Mouse (Mus musculus): ENCODE measurements at regions not wholly inside any gene's neighbourhood (a gene's known extent, or its start where the extent isn't known, plus 50 kb on each side); places are given as distances from the start of the nearest gene placed in this dataset.

GRCm38 (mm10) chr7:133290471-133290870 lies 166.3 kb upstream of the Ctbp2 start:
- ATAC-seq (ENCODE audit: low FRiP score, low read depth) = no peak
- H3K4me1 ChIP-seq (ENCODE audit: control insufficient read depth, insufficient read depth, low read length) = no peaks in the 10 kb centered on the region
- H3K9ac ChIP-seq (ENCODE audit: low read depth, low read length, severe bottlenecking) = no peak overlapping the region
- H3K36me3 ChIP-seq (ENCODE audit: control insufficient read depth, insufficient read depth, low read length) = no peaks in the 10 kb centered on the region
- no peak overlapping the region for H3K27ac ChIP-seq (replicated peaks; ENCODE audit: low read depth, low read length)
- no peak for TF ChIP-seq POLR2A (IDR thresholded peaks at IDR 0.05; ENCODE audit: borderline replicate concordance, extremely low read depth, insufficient read depth, insufficient read length)
- no peak overlapping the region for H3K4me2 ChIP-seq (replicated peaks; ENCODE audit: low read depth, low read length, severe bottlenecking)
- DNase-seq (ENCODE audit: low spot score) = no peak
- 92% methylated on average over 3 of the region's 3 CpGs for WGBS
- H3K27me3 ChIP-seq (ENCODE audit: control insufficient read depth, insufficient read depth, low read length) = no peaks in the 10 kb centered on the region
- no peak overlapping the region for H3K4me3 ChIP-seq (replicated peaks; ENCODE audit: low read length)
- H3K9me3 ChIP-seq (ENCODE audit: control insufficient read depth, low read length) = no peaks in the 10 kb centered on the region

- H3K4me3 ChIP-seq (replicated peaks; ENCODE audit: low read length) = no peak overlapping the region
- DNase-seq (ENCODE audit: low spot score) (no peak), ATAC-seq (ENCODE audit: low FRiP score, low read depth) (no peak)
Observed at GRCm38 (mm10) chr7:133288236-133288635, 164.1 kb upstream of the Ctbp2 start.

GRCm38 (mm10) chr7:133286836-133287235 lies 162.7 kb upstream of the Ctbp2 start:
- Histone ChIP-seq H3K4me3 (replicated peaks; ENCODE audit: low read length) (no peak overlapping the region), H3K9me3 (ENCODE audit: control insufficient read depth, low read length) (no peaks in the 10 kb centered on the region), H3K4me2 (replicated peaks; ENCODE audit: low read depth, low read length, severe bottlenecking) (no peak overlapping the region), H3K27me3 (ENCODE audit: control insufficient read depth, insufficient read depth, low read length) (no peaks in the 10 kb centered on the region), H3K4me1 (ENCODE audit: control insufficient read depth, insufficient read depth, low read length) (no peaks in the 10 kb centered on the region), H3K27ac (replicated peaks; ENCODE audit: low read depth, low read length) (no peak overlapping the region), H3K36me3 (ENCODE audit: control insufficient read depth, insufficient read depth, low read length) (no peaks in the 10 kb centered on the region), H3K9ac (ENCODE audit: low read depth, low read length, severe bottlenecking) (no peak overlapping the region)
- DNase-seq (ENCODE audit: low spot score) = no peak
- ATAC-seq (ENCODE audit: low FRiP score, low read depth) = no peak
- TF ChIP-seq POLR2A (IDR thresholded peaks at IDR 0.05; ENCODE audit: borderline replicate concordance, extremely low read depth, insufficient read depth, insufficient read length) = no peak
- WGBS = 81% methylated on average over 7 of the region's 7 CpGs

More at GRCm38 (mm10) chr7:133288236-133288635, 164.1 kb upstream of the Ctbp2 start:
- Histone ChIP-seq H3K36me3 (ENCODE audit: control insufficient read depth, insufficient read depth, low read length) (no peaks in the 10 kb centered on the region), H3K27me3 (ENCODE audit: control insufficient read depth, insufficient read depth, low read length) (no peaks in the 10 kb centered on the region), H3K4me1 (ENCODE audit: control insufficient read depth, insufficient read depth, low read length) (no peaks in the 10 kb centered on the region), H3K4me2 (replicated peaks; ENCODE audit: low read depth, low read length, severe bottlenecking) (no peak overlapping the region), H3K9ac (ENCODE audit: low read depth, low read length, severe bottlenecking) (no peak overlapping the region), H3K9me3 (ENCODE audit: control insufficient read depth, low read length) (no peaks in the 10 kb centered on the region), H3K27ac (replicated peaks; ENCODE audit: low read depth, low read length) (no peak overlapping the region)
- WGBS = 69% methylated on average over 3 of the region's 3 CpGs
- TF ChIP-seq POLR2A (IDR thresholded peaks at IDR 0.05; ENCODE audit: borderline replicate concordance, extremely low read depth, insufficient read depth, insufficient read length) = no peak

- WGBS = 83% methylated on average over 5 of the region's 5 CpGs
- H3K9ac ChIP-seq (ENCODE audit: low read depth, low read length, severe bottlenecking) = no peak overlapping the region
- no peak for TF ChIP-seq POLR2A (IDR thresholded peaks at IDR 0.05; ENCODE audit: borderline replicate concordance, extremely low read depth, insufficient read depth, insufficient read length)
- DNase-seq (ENCODE audit: low spot score) (no peak), ATAC-seq (ENCODE audit: low FRiP score, low read depth) (no peak)
- no peak overlapping the region for H3K4me2 ChIP-seq (replicated peaks; ENCODE audit: low read depth, low read length, severe bottlenecking)
- H3K4me3 ChIP-seq (replicated peaks; ENCODE audit: low read length) = no peak overlapping the region
- no peak overlapping the region for H3K27ac ChIP-seq (replicated peaks; ENCODE audit: low read depth, low read length)
- H3K36me3 ChIP-seq (ENCODE audit: control insufficient read depth, insufficient read depth, low read length) = no peaks in the 10 kb centered on the region
- no peaks in the 10 kb centered on the region for H3K9me3 ChIP-seq (ENCODE audit: control insufficient read depth, low read length)
- H3K27me3 ChIP-seq (ENCODE audit: control insufficient read depth, insufficient read depth, low read length) = no peaks in the 10 kb centered on the region
- no peaks in the 10 kb centered on the region for H3K4me1 ChIP-seq (ENCODE audit: control insufficient read depth, insufficient read depth, low read length)
Observed at GRCm38 (mm10) chr7:133286216-133286615, 162.1 kb upstream of the Ctbp2 start.

DNA sequence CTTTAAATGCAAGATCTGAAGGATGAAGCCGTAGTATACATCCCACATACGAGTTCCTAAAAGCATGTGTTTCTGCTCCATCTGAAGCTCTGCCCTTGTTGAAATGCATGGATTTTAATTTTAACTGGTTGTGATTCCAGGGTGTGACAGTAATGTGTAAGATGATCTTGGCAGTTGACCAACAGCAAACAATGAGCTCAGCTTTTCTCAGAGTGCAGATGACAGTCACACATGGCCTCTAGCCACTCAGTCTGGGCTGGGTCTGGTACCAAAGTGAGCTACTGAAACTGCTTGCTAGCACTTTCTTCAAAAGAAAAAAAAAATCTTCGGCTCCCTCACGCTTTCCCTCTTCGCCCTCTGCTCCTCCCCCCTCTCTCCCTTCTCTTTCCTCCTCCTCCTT lies 138.0 kb upstream of the Ctbp2 start:
- Histone ChIP-seq H3K4me2 (replicated peaks; ENCODE audit: low read depth, low read length, severe bottlenecking) (no peak overlapping the region), H3K4me3 (replicated peaks; ENCODE audit: low read length) (no peak overlapping the region), H3K27me3 (ENCODE audit: control insufficient read depth, insufficient read depth, low read length) (no peaks in the 10 kb centered on the region), H3K9ac (ENCODE audit: low read depth, low read length, severe bottlenecking) (no peak overlapping the region), H3K36me3 (ENCODE audit: control insufficient read depth, insufficient read depth, low read length) (no peaks in the 10 kb centered on the region), H3K4me1 (ENCODE audit: control insufficient read depth, insufficient read depth, low read length) (no peaks in the 10 kb centered on the region), H3K9me3 (ENCODE audit: control insufficient read depth, low read length) (no peaks in the 10 kb centered on the region), H3K27ac (replicated peaks; ENCODE audit: low read depth, low read length) (no peak overlapping the region)
- TF ChIP-seq POLR2A (IDR thresholded peaks at IDR 0.05; ENCODE audit: borderline replicate concordance, extremely low read depth, insufficient read depth, insufficient read length) = no peak
- 66% methylated on average over 5 of the region's 5 CpGs for WGBS
- DNase-seq (ENCODE audit: low spot score) (peak; percentile 44), ATAC-seq (ENCODE audit: low FRiP score, low read depth) (no peak)

DNA sequence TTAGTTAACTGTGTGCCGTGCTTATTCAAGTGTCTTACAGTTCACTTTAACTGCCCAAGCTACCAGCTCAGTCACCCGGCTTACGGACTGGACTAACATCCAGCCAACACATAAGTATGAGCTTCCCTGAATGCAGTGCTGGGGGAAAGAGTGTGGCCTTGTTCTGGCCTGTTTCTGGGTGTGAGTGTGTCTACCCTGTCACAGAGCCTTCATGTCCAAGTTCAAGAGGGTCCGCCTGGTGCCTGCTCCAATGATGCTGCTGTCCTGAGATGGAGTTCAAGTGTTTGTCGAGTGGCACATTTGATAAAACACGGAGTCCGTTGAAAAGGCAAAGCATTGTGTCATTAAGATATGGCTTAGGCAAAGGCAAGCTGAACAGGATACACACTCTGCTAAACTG lies 135.0 kb upstream of the Ctbp2 start:
- no peak overlapping the region for H3K9ac ChIP-seq (ENCODE audit: low read depth, low read length, severe bottlenecking)
- no peak overlapping the region for H3K27ac ChIP-seq (replicated peaks; ENCODE audit: low read depth, low read length)
- H3K27me3 ChIP-seq (ENCODE audit: control insufficient read depth, insufficient read depth, low read length) = no peaks in the 10 kb centered on the region
- no peaks in the 10 kb centered on the region for H3K9me3 ChIP-seq (ENCODE audit: control insufficient read depth, low read length)
- TF ChIP-seq POLR2A (IDR thresholded peaks at IDR 0.05; ENCODE audit: borderline replicate concordance, extremely low read depth, insufficient read depth, insufficient read length) = no peak
- DNase-seq (ENCODE audit: low spot score) (no peak), ATAC-seq (ENCODE audit: low FRiP score, low read depth) (no peak)
- WGBS = 84% methylated on average over 7 of the region's 7 CpGs
- no peak overlapping the region for H3K4me2 ChIP-seq (replicated peaks; ENCODE audit: low read depth, low read length, severe bottlenecking)
- H3K36me3 ChIP-seq (ENCODE audit: control insufficient read depth, insufficient read depth, low read length) = no peaks in the 10 kb centered on the region
- H3K4me1 ChIP-seq (ENCODE audit: control insufficient read depth, insufficient read depth, low read length) = no peaks in the 10 kb centered on the region
- no peak overlapping the region for H3K4me3 ChIP-seq (replicated peaks; ENCODE audit: low read length)
